Mouse (Mus musculus) heart, adult 2 months (tissue): Measurements from ENCODE around the gene Rnf181. TPM values are rescaled to one million over a fixed set of nuclear protein-coding genes. Genes with fewer than 3 reads are reported as not detected.

Experiments used
- DNase-seq, 2 experiments: peaks; one replicate each; pipeline ENCODE4 v3.0.0; 2021
- H3K27ac ChIP-seq: fragments of 200-600 bp; 2 replicates; pipeline ENCODE4 v1.8.1; 2022
- H3K27me3 ChIP-seq: fragments of 200-500 bp; 2 replicates; pipeline ENCODE4 v1.6.1; 2012; ENCODE audit warnings: mild to moderate bottlenecking, low read length, inconsistent platforms, mixed read lengths; ENCODE audit not compliant: control insufficient read depth, insufficient read depth
- H3K36me3 ChIP-seq: fragments of 200-500 bp; 2 replicates; pipeline ENCODE4 v1.6.1; 2012; ENCODE audit warnings: low read length, inconsistent platforms; ENCODE audit not compliant: control insufficient read depth, insufficient read depth
- H3K4me1 ChIP-seq: fragments of 200-500 bp; 2 replicates; pipeline ENCODE4 v1.6.1; 2011; ENCODE audit warnings: low read length; ENCODE audit not compliant: control insufficient read depth, insufficient read depth
- H3K4me3 ChIP-seq: fragments of 200-600 bp; 2 replicates; pipeline ENCODE4 v1.8.1; 2022
- H3K79me2 ChIP-seq: fragments of 200-500 bp; replicated peaks from 2 replicates; pipeline ENCODE4 v1.6.1; 2012; ENCODE audit warnings: mild to moderate bottlenecking, inconsistent platforms, low read length, moderate library complexity, mixed read lengths; ENCODE audit not compliant: control insufficient read depth, insufficient read depth
- H3K9ac ChIP-seq: fragments of 200-500 bp; 2 replicates; pipeline ENCODE4 v1.6.1; 2012; ENCODE audit warnings: low read depth, mild to moderate bottlenecking, control low read depth, inconsistent platforms, low read length, mixed read lengths
- CTCF ChIP-seq: fragments of 200-600 bp; IDR thresholded peaks from 2 replicates; pipeline ENCODE4 v1.8.1; 2022; ENCODE audit warnings: antibody characterized with exemption, mild to moderate bottlenecking, moderate library complexity
- EP300 ChIP-seq: fragments of 200-500 bp; IDR thresholded peaks from 2 replicates; pipeline ENCODE4 v1.6.1; 2011; ENCODE audit warnings: low read depth, low read length, control low read depth; ENCODE audit not compliant: insufficient read depth
- POLR2A ChIP-seq: fragments of 200-500 bp; IDR thresholded peaks from 2 replicates; pipeline ENCODE4 v1.6.1; 2011; ENCODE audit warnings: mild to moderate bottlenecking, low read depth, low read length, control low read depth; ENCODE audit not compliant: insufficient read depth
- WGBS: fragments of 180-500 bp; shearing (Covaris S2); methylation state at CpG from one replicate; pipeline ENCODE4 v1.1.7; 2018; 5-methylcytosine and 5-hydroxymethylcytosine counted together
- intact Hi-C: fragments of 180-260 bp; cut with DNase I; formaldehyde crosslinking; loops from one replicate; pipeline ENCODE4 v1.15.1; 2025
- polyA plus RNA-seq: library from polyadenylated mRNA; depleted of rRNA; stranded (reverse); fragments of >200 nt; gene quantifications from 2 replicates; pipeline ENCODE4 v1.2.3, GENCODE M21; 2012
- total RNA-seq, 2 experiments: library from RNA; stranded (reverse); gene quantifications; 2 replicates each; pipeline ENCODE4 v1.2.3; 2021

Gene Rnf181
- total and polyA plus RNA-seq, 3 experiments: 36.0 to 44.0 (median 40.7) TPM

DNA sequence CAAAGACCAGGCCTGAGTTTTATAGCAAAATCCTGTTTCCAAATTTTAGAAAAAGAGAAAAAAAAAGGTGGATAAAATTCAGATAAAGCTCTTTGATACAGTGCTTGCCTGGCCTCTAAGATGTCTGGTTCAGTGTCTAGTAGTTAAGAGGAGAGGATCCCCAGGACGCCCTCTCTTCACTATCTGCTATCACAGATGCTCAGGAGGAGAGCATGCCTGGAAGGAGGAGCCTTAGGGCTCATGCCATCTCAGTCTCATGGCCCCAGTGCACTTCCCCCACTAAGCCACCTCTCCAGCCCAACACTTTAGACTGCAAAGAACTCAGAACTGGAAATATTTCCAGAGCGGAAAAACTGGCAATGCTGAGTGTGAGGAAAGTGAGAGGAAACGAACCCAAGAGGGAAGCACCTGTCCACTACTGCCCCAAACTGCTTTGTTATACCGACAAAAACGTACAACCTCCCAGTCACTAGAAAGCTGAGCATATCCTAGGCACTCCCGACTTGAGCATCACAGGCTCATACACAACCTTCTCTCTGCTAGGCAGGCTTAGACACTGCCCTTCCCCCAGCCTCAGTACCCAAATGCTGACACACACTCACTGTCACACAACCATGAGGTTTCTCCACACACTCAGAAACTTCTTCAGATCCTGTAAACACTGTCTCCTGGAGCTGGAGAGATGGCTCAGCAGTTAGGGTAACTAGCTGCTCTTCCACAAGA lies 42.8 kb downstream of the Rnf181 start:
- Histone ChIP-seq H3K27me3 (no peaks in the 10 kb centered on the region), H3K4me3 (no peak overlapping the region), H3K4me1 (no peaks in the 10 kb centered on the region), H3K27ac (no peak overlapping the region), H3K79me2 (no peaks in the 10 kb centered on the region), H3K36me3 (no peaks in the 10 kb centered on the region), H3K9ac (no peak overlapping the region)
- intact Hi-C loops: no loop called here
- 76% methylated on average over 6 of the region's 6 CpGs for WGBS
- DNase-seq: no peak
- TF ChIP-seq CTCF (no peak), POLR2A (no peak), EP300 (no peak)

DNA sequence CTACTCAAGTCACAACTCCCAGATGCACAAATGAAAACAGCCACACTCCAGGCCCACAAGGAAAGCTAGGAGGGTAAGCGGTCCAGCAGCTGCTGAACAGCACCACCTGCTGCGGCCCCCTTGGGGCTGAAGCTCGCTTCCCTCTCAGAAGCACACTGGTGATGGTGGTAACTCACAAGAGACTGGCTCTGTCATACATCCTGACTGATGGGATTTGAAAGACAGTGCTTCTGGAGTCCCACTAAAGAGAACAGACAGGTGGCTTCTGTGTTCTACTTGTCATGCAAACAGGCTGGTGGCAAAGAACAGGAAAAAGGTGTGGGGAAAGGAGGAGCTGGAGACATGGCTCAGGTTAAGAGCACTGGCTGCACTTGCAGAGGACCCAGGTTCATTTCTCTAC lies 43.8 kb downstream of the Rnf181 start:
- DNase-seq: no peak
- Histone ChIP-seq H3K9ac (no peak overlapping the region), H3K27me3 (no peaks in the 10 kb centered on the region), H3K4me1 (peaks cover 1% of the 10 kb centered on the region), H3K4me3 (no peak overlapping the region), H3K79me2 (no peaks in the 10 kb centered on the region), H3K36me3 (no peaks in the 10 kb centered on the region), H3K27ac (no peak overlapping the region)
- no peak for TF ChIP-seq EP300
- TF ChIP-seq CTCF: no peak
- TF ChIP-seq POLR2A: no peak
- intact Hi-C loops: no loop called here
- WGBS: 95% methylated on average over 3 of the region's 3 CpGs

GRCm38 (mm10) chr6:72319019-72319418 lies 47.7 kb downstream of the Rnf181 start:
- intact Hi-C loops: loop anchor here (2.0 kb wide), 2 partner anchors 34 to 134 kb away; no protein-coding TSS in a partner anchor
- WGBS: 50% methylated on average over 11 of the region's 11 CpGs
- DNase-seq: peak; percentile 50 to 55
- H3K27me3 ChIP-seq: no peaks in the 10 kb centered on the region
- peak overlapping the region; percentile 42 for H3K27ac ChIP-seq
- no peak overlapping the region for H3K9ac ChIP-seq
- H3K4me3 ChIP-seq: no peak overlapping the region
- H3K4me1 ChIP-seq: peaks cover 1% of the 10 kb centered on the region
- H3K79me2 ChIP-seq: no peaks in the 10 kb centered on the region
- TF ChIP-seq CTCF (peak; percentile 76), POLR2A (no peak), EP300 (peak; percentile 36; the same call in 1 of the 2 replicates)
- H3K36me3 ChIP-seq: no peaks in the 10 kb centered on the region

- H3K4me1 ChIP-seq: peaks cover 1% of the 10 kb centered on the region
- H3K79me2 ChIP-seq: no peaks in the 10 kb centered on the region
- intact Hi-C loops: loop anchor here (2.0 kb wide), 2 partner anchors 34 to 134 kb away; no protein-coding TSS in a partner anchor
- WGBS: 83% methylated on average over 5 of the region's 5 CpGs
- TF ChIP-seq EP300: no peak
- TF ChIP-seq CTCF: no peak
- no peak for TF ChIP-seq POLR2A
- H3K9ac ChIP-seq: no peak overlapping the region
- no peak overlapping the region for H3K4me3 ChIP-seq
- H3K27ac ChIP-seq: no peak overlapping the region
- H3K27me3 ChIP-seq: no peaks in the 10 kb centered on the region
- no peaks in the 10 kb centered on the region for H3K36me3 ChIP-seq
- DNase-seq: no peak
These were observed 48.3 kb downstream of the Rnf181 start for GRCm38 (mm10) chr6:72318440-72318839.

DNA sequence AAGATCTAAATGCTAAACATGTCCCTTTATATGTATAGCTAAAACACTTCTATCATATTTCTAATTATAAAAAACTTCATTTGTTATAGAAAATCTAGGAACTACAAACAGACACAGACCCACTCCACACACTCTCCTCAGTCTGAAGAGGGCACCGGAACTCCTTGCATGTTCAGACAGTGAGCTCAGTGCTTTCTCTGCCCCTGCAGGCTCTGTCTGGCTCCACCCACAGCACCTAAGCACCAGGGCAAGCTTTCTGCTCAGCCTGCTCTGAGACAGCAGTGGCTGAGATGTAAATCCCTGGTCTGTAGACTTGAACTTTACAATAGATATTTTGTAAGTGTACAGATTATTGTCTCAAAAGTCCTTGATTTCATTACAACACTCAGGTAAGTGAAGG lies 50.7 kb downstream of the Rnf181 start:
- intact Hi-C loops: no loop called here
- no peak overlapping the region for H3K4me3 ChIP-seq
- WGBS: 53% methylated on average over 1 of the region's 1 CpGs
- TF ChIP-seq CTCF (no peak), EP300 (no peak), POLR2A (no peak)
- no peak overlapping the region for H3K27ac ChIP-seq
- no peak overlapping the region for H3K9ac ChIP-seq
- H3K79me2 ChIP-seq: no peaks in the 10 kb centered on the region
- no peaks in the 10 kb centered on the region for H3K27me3 ChIP-seq
- peaks cover 1% of the 10 kb centered on the region for H3K4me1 ChIP-seq
- DNase-seq: no peak
- no peaks in the 10 kb centered on the region for H3K36me3 ChIP-seq

DNA sequence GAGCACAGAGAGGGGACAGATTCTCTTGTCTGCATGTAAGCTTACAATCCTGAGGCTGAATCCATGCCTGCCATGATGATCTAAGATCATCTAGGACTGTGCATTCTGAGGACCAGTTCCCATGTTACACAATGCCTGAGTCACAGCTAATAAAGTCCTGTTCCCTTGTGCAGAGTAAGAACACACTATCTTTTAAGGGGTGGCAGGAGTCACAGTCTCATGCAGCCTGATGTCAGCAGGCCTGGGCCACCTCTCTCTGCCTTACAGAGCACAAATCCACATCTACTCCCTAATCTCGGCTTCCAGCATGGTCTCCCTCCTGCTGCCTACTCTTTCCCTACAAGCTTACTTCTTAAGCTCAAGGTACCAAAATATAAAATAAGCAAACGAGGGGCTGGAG lies 51.4 kb downstream of the Rnf181 start:
- no peak overlapping the region for H3K4me3 ChIP-seq
- intact Hi-C loops: no loop called here
- 77% methylated on average over 2 of the region's 2 CpGs for WGBS
- no peaks in the 10 kb centered on the region for H3K27me3 ChIP-seq
- H3K79me2 ChIP-seq: no peaks in the 10 kb centered on the region
- H3K4me1 ChIP-seq: peaks cover 1% of the 10 kb centered on the region
- no peak for DNase-seq
- no peak overlapping the region for H3K9ac ChIP-seq
- H3K27ac ChIP-seq: no peak overlapping the region
- TF ChIP-seq POLR2A (no peak), CTCF (no peak), EP300 (no peak)
- H3K36me3 ChIP-seq: no peaks in the 10 kb centered on the region
